Mouse (Mus musculus) bone marrow macrophage, adult 2 months (primary cell): ENCODE data around the gene Lypd6b.

ENCODE experiments used
- CTCF ChIP-seq: IDR thresholded peaks from 2 replicates; pipeline ENCODE4 v1.5.1; 2012; ENCODE audit warnings: low read depth, mild to moderate bottlenecking, low read length, moderate library complexity
- POLR2A ChIP-seq: IDR thresholded peaks from 2 replicates; pipeline ENCODE4 v1.6.1; 2012; ENCODE audit warnings: mild to moderate bottlenecking, low read depth, low read length, borderline replicate concordance

DNA sequence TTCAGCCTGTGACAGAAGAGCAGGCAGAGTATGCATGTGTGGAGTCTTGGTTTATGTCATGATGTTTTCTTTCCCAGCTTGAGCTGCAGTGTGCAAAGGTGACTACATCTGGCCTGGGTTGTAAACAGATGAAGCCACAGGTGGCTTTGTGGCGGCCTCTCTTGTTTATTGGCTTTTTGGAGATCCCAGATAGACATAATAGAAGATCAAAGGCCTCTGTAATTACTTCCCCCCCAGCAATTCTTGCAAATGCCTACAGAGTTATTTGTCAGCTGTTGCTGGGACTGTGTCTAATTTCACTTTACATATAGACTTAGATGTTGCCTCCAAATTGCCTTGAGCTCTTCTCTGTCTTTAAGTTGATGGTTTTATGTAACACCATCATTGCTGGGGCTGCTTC is 38.1 kb downstream of the Lypd6b start:
- no peak for TF ChIP-seq POLR2A
- no peak for TF ChIP-seq CTCF
